Mouse (Mus musculus) adrenal gland, adult 18-20 months (tissue): Measurements from ENCODE around the gene Tmem52b. TPM values are rescaled to one million over a fixed set of nuclear protein-coding genes. Genes with fewer than 3 reads are reported as not detected.
A peak's percentile ranks its signal among the peaks of the same experiment; 100 is the strongest.

Experiments
- DNase-seq, 2 experiments: peaks; one replicate each; pipeline ENCODE4 v3.0.0; 2021 to 2022; ENCODE audit warnings: low spot score in 2 of 2
- total RNA-seq, 2 experiments: library from RNA; stranded (reverse); gene quantifications; 1 replicate in 1 of 2; 2 replicates in 1 of 2; pipeline ENCODE4 v1.2.3; 2021

The Tmem52b gene
- total RNA-seq, 2 experiments from 2014 or later, result not detected

DNA sequence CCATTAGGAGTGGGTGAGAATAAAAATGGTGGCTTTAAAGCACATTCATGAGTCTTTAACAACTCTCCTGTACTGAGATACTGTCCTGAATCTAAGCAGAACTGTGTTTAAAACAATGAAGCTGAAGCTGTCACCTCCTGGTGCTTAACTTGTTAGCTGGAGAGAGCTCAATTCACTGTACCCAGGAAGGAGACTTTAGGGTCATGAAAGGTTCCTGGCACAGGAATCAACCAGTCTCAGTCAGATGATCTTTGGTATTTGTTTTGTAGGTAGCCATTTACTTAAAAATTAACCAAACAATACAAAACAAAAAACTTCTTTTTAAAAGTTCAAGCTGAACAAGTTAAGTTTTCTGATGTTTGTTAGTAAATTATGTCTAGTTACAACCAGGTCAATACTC lies 17.9 kb downstream of the Tmem52b start:
- DNase-seq, result no peak

- DNase-seq, result peak; percentile 70 to 78
These were observed 20.2 kb downstream of the Tmem52b start for GRCm38 (mm10) chr6:129532556-129532941.

- peak; percentile 86 for DNase-seq
These were observed 20.8 kb downstream of the Tmem52b start, which contains the start of gene Gabarapl1 for GRCm38 (mm10) chr6:129532942-129533860. Gene Gabarapl1 (plus strand): TSS chr6:129533160.

DNA sequence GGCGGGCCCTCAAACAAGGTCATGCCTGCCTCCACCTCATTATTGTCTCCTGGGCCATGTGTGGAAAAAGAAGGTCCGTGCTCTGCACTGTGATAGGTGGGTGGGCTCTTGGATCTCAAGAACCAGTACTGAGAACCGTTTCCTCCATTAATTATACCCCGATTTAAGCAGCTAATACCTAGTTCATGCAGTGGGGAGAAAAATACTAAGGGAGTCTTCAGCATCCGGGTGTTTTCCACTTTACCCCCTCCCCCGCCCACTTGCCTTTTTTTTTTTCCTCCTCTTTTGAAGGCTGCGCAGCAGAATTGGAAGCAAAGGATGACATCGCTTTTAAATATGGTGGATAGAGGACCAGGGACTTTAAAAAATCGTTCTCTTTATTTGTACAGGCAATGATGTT lies 21.7 kb downstream of the Tmem52b start:
- no peak for DNase-seq

DNA sequence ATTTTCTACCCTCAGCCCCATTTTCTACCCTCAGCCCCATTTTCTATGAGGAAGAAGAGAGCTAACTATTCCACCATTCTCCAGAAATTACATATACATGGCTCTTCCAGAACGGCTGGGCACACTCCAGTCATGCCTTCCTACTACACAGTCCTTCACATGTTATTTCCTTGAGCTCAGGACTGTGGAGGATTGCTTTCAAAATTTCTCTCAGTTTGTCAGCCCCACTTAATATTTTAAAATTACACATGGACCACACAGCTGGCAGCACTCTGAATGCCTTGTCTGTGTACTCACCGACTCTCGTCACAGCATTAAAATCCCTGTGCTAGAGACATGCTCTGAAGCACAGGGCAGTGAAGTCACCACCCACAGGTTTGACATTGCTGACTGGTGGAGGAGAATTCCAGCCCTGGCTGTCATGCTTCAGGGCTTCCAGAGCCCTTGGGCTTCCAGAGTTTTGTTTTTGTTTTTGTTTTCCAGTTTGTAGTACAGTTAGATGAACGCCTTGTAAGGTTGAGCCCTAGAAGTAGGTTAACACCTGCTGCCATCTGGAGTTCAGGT lies 22.4 kb downstream of the Tmem52b start:
- DNase-seq, result no peak

- DNase-seq, result no peak
These were observed 23.4 kb downstream of the Tmem52b start for GRCm38 (mm10) chr6:129535723-129536122.

- no peak for DNase-seq
These were observed 26.2 kb downstream of the Tmem52b start for GRCm38 (mm10) chr6:129538555-129538954.

DNA sequence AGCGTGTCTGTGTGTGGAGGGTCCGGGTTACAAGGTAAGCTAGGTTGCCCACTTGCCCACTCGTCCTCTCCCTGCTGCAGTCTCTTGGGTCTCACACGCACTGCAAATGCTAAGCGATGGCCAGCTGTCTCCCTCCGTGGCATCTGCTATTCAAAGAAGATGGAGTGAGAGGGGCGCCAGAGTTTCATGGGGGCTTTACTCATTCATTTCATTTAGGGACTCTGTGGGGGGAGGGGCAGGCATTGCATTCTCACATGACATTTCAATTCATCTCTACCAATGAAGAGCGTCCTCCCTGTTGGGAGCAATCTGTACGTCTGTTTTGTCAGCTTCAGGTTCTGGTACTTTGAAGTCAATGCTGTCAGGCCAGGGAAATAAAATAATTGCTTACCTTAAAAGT lies 29.6 kb downstream of the Tmem52b start:
- DNase-seq, result no peak

DNA sequence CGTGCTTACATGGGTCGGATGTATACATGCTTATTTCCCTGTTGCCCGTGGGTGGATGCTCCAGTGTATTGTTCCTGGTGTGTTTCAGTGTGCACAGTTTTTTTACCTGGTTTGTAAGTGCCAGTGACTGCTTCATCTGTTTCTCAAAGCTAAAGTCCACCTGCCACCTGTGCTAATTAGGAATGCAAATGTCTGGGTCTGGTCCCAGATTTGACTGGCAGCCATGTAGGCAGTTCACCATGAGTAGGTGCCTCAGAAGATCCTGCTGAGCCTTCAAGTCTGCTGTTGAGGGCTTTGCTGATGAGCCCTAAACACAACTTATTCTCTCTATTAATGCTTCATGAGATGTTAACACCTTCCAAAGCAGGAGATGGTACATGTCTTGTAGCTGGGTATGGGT lies 30.2 kb downstream of the Tmem52b start:
- no peak for DNase-seq

DNA sequence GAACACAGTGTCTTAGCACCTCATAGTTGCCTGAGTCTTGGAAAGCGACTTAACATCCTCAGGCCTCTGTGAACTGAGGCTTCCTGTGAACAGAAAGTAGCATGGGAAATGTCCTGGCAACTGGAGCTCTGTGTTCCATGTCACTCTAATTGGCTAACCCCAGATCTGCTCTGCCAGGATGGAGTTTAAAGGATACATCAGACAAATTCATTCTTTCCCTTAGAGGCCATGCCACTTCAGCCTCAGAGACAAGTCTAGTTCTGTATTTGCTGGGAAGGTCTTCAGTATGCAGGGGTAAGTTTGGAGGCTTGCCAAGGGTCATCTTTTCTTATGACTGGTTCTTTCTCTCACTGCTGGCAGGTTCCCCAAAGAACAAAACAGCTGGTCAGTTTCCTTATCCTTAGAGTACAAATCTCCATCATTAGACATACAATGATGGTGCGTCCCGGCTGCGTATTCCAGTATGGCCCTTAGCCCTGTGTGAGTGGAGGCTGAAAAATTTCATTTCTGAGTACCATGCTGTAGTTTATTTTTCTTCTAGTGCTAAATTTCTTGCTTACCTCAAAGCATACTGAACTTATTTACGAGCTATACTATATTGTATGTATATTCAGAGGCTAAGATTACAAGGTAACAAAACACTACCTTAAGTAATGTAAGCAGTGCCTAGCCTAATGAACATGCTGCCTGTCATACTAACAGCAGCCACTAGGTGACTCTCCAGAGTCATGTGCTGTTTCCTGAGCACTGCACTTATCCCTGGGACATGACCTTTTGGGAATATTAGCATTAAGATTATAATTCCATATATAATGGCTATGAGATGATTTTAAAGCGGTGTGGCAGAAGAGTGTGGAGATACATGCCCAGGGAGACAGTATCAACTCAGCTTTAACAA lies 31.6 kb downstream of the Tmem52b start:
- peak; percentile 60 to 66 for DNase-seq

DNA sequence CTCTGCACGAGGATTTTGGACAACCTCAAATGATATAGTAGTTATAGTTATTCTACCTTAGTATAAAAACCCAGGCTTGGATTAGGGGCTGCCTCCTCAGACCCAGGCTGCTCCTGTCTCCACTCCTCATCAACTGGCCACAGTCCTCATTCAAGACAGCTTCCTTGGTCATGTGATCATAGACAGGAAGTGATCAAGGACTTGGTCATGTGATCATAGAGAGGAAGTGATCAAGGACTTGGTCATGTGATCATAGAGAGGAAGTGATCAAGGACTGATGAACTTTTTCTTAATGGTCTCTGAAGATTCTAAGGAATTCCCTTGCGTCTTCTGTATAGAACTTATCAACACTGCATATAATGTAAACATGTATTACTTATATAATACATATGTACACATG lies 34.9 kb downstream of the Tmem52b start:
- DNase-seq, result no peak

GRCm38 (mm10) chr6:129548009-129548408 lies 35.7 kb downstream of the Tmem52b start:
- no peak for DNase-seq

DNA sequence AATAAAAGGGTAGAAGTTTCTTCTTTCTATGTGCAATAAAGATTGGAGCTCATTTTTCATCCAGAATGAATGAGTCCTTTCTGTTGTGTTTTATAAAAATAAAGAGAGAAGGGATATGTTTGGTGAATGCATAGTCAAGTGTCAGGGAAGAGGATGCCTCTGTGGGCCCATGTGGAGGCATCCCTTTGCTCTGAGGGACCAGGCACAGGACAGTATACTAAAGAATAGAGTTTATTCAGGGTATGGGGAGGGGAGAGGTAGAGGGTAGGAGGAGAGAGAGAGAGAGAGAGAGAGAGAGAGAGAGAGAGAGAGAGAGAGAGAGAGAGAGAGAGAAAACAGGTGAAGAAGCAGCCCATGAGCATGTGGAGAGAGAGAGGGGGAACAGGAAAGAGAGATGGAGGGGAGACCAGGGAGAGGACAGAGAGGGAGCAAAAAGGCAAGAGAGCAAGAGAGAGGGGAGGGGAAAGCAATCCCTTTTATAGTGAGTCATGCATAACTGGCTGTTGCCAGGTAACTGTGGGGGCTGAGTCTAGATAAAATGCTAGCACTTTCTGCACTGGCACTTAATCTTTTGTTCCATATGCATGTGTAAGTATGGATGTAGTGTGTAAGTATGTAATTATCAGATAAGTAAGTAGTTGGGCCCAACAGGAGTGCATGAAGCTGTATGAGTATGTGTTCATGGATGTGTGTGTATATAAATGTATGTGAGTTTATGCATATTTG lies 45.1 kb downstream of the Tmem52b start:
- no peak for DNase-seq

DNA sequence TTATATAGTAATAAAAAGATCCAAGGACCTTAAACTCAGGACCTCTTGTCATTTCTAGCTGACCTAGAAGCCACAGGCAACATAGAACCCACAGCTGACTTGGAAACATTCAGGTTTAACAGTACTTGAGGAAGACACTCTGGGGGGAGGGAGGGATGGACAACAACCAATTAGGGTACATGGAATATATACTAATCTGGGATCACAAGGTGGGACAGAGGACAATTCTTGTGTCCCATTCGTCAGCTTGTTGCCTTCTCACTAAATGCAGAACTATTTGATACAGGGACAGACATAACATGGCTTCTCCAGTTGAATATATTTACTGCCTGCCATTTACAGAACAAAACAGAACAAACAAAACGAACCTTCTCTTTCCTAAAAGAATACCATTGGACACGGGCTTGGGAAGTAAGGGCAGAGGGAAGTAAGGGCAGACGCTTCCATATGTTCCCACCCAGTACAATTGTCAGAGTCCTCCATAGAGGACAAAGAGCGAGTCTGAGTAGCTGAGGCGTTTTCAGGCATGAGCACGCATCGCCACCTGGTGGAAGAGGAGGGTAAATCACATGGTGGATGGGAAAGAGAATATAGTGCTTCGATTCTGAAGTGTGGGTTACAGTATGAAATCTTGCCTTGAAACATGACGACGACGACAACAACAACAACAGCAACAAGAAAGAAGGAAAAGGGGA lies 46.7 kb downstream of the Tmem52b start:
- DNase-seq, result peak; percentile 68 to 70

DNA sequence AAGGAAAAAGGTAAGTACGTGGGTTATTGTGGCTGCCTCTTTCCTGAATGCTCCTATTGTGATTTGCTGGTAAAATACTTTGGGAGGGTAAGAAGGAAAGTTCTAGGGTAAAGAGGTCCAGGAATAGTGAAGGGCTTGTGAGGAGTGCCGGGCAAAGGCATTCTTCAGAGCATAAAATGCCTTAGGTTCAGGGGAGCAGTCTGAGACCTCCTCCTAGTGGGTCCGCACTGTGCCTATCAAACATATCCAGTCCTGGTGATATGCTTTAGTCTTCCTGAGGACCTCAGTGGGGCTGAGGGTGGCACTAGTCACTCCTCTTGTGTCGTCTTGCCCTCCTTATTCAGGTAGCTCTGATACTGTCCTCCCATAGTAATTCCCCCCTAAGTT lies 47.3 kb downstream of the Tmem52b start:
- no peak for DNase-seq

GRCm38 (mm10) chr6:129565257-129565656 lies 52.9 kb downstream of the Tmem52b start:
- no peak for DNase-seq
